Mouse (Mus musculus): Measurements from ENCODE around the gene Ergic3. TPM values are rescaled to one million over a fixed set of nuclear protein-coding genes. Genes with fewer than 3 reads are reported as not detected.
A peak's percentile ranks its signal among the peaks of the same experiment; 100 is the strongest.

The Ergic3 gene
- polyA plus RNA-seq (2015; fragmentation: Nextera tagmentation; extraction: Ambion mirVana) = 212 and 240 TPM in 2 replicates

- H3K36me3 ChIP-seq = peaks cover 39% of the 10 kb centered on the region
- peaks cover 14% of the 10 kb centered on the region for H3K4me1 ChIP-seq
- H3K4me3 ChIP-seq (replicated peaks) = peak within 1 kb of the TSS; percentile 77
- H3K9me3 ChIP-seq (replicated peaks) = no peaks in the 10 kb centered on the region
- ATAC-seq (replicated peaks; ENCODE audit: low FRiP score) = peak; percentile 99
- peak within 1 kb of the TSS; percentile 73 for H3K9ac ChIP-seq
- H3K27ac ChIP-seq = peak within 1 kb of the TSS; percentile 82
- H3K4me2 ChIP-seq = peak within 1 kb of the TSS; percentile 76
- no peaks in the 10 kb centered on the region for H3K27me3 ChIP-seq
- WGBS = under 1% methylated on average over 44 of the region's 45 CpGs
Measured at GRCm38 (mm10) chr2:156007888-156008532, at the start of gene Ergic3, which contains the start of gene 6430550D23Rik. Gene Ergic3, plus strand, starts transcription at chr2:156008045. Gene 6430550D23Rik, minus strand, starts transcription at chr2:156007977.

- Histone ChIP-seq H3K36me3 (peaks cover 41% of the 10 kb centered on the region), H3K9me3 (replicated peaks) (no peaks in the 10 kb centered on the region), H3K4me3 (replicated peaks) (no peak overlapping the region), H3K4me1 (peaks cover 19% of the 10 kb centered on the region; the same call in 1 of the 2 replicates), H3K27me3 (no peaks in the 10 kb centered on the region), H3K9ac (no peak overlapping the region), H3K27ac (no peak overlapping the region), H3K4me2 (no peak overlapping the region)
- 89% methylated on average over 5 of the region's 5 CpGs for WGBS
- ATAC-seq (replicated peaks; ENCODE audit: low FRiP score) = no peak
Measured at GRCm38 (mm10) chr2:155959981-155960380, 47.9 kb upstream of the Ergic3 start.

- Histone ChIP-seq H3K9ac (no peak overlapping the region), H3K9me3 (replicated peaks) (no peaks in the 10 kb centered on the region), H3K4me1 (peaks cover 19% of the 10 kb centered on the region; the same call in 1 of the 2 replicates), H3K4me3 (replicated peaks) (no peak overlapping the region), H3K27me3 (no peaks in the 10 kb centered on the region), H3K4me2 (no peak overlapping the region), H3K36me3 (peaks cover 60% of the 10 kb centered on the region), H3K27ac (no peak overlapping the region)
- ATAC-seq (replicated peaks; ENCODE audit: low FRiP score) = no peak
- WGBS = 83% methylated on average over 10 of the region's 10 CpGs
Measured at GRCm38 (mm10) chr2:155961862-155962261, 46.0 kb upstream of the Ergic3 start.

- Histone ChIP-seq H3K27me3 (no peaks in the 10 kb centered on the region), H3K4me2 (no peak overlapping the region), H3K9me3 (replicated peaks) (no peaks in the 10 kb centered on the region), H3K36me3 (peaks cover 71% of the 10 kb centered on the region), H3K4me1 (0 out of 2 replicates have a peak, but pooled peaks cover 8% of the 10 kb centered on the region), H3K9ac (no peak overlapping the region), H3K4me3 (replicated peaks) (no peak overlapping the region), H3K27ac (no peak overlapping the region)
- 35% methylated on average over 1 of the region's 1 CpGs for WGBS
- ATAC-seq (replicated peaks; ENCODE audit: low FRiP score) = no peak
Measured at GRCm38 (mm10) chr2:155962991-155963390, 44.9 kb upstream of the Ergic3 start.

- peaks cover 92% of the 10 kb centered on the region for H3K36me3 ChIP-seq
Measured at GRCm38 (mm10) chr2:155973348-155973747, 34.5 kb upstream of the Ergic3 start.

GRCm38 (mm10) chr2:155974087-155974731, 33.6 kb upstream of the Ergic3 start:
- Histone ChIP-seq H3K4me2 (no peak overlapping the region), H3K4me1 (no peaks in the 10 kb centered on the region), H3K36me3 (peaks cover 91% of the 10 kb centered on the region), H3K27me3 (no peaks in the 10 kb centered on the region), H3K4me3 (replicated peaks) (no peak overlapping the region), H3K9me3 (replicated peaks) (no peaks in the 10 kb centered on the region), H3K27ac (no peak overlapping the region), H3K9ac (no peak overlapping the region)
- 79% methylated on average over 14 of the region's 14 CpGs for WGBS
- no peak for ATAC-seq (replicated peaks; ENCODE audit: low FRiP score)

More at GRCm38 (mm10) chr2:155973348-155973747, 34.5 kb upstream of the Ergic3 start:
- no peak overlapping the region for H3K4me2 ChIP-seq
- no peak overlapping the region for H3K4me3 ChIP-seq (replicated peaks)
- no peaks in the 10 kb centered on the region for H3K27me3 ChIP-seq
- no peaks in the 10 kb centered on the region for H3K4me1 ChIP-seq
- H3K9me3 ChIP-seq (replicated peaks) = no peaks in the 10 kb centered on the region
- WGBS = 88% methylated on average over 6 of the region's 6 CpGs
- no peak overlapping the region for H3K9ac ChIP-seq
- no peak for ATAC-seq (replicated peaks; ENCODE audit: low FRiP score)
- no peak overlapping the region for H3K27ac ChIP-seq

GRCm38 (mm10) chr2:155979328-155979991, 28.4 kb upstream of the Ergic3 start:
- H3K4me3 ChIP-seq (replicated peaks) = no peak overlapping the region
- no peaks in the 10 kb centered on the region for H3K4me1 ChIP-seq
- peak overlapping the region; percentile 10; the same call in 1 of the 2 replicates for H3K27ac ChIP-seq
- ATAC-seq (replicated peaks; ENCODE audit: low FRiP score) = no peak
- H3K36me3 ChIP-seq = peaks cover 95% of the 10 kb centered on the region
- H3K4me2 ChIP-seq = no peak overlapping the region
- H3K27me3 ChIP-seq = no peaks in the 10 kb centered on the region
- no peak overlapping the region for H3K9ac ChIP-seq
- no peaks in the 10 kb centered on the region for H3K9me3 ChIP-seq (replicated peaks)
- WGBS = 43% methylated on average over 5 of the region's 5 CpGs

- H3K4me2 ChIP-seq = no peak overlapping the region
- ATAC-seq (replicated peaks; ENCODE audit: low FRiP score) = no peak
- no peak overlapping the region for H3K9ac ChIP-seq
- peaks cover 100% of the 10 kb centered on the region for H3K36me3 ChIP-seq
- no peak overlapping the region for H3K27ac ChIP-seq
- 90% methylated on average over 7 of the region's 7 CpGs for WGBS
- no peaks in the 10 kb centered on the region for H3K4me1 ChIP-seq
- no peak overlapping the region for H3K4me3 ChIP-seq (replicated peaks)
- no peaks in the 10 kb centered on the region for H3K9me3 ChIP-seq (replicated peaks)
- no peaks in the 10 kb centered on the region for H3K27me3 ChIP-seq
Measured at GRCm38 (mm10) chr2:155985776-155986175, 22.1 kb upstream of the Ergic3 start.

- Histone ChIP-seq H3K9me3 (replicated peaks) (no peaks in the 10 kb centered on the region), H3K27me3 (no peaks in the 10 kb centered on the region), H3K36me3 (peaks cover 100% of the 10 kb centered on the region), H3K4me1 (no peaks in the 10 kb centered on the region), H3K9ac (no peak overlapping the region), H3K4me3 (replicated peaks) (no peak overlapping the region), H3K4me2 (no peak overlapping the region), H3K27ac (no peak overlapping the region)
- ATAC-seq (replicated peaks; ENCODE audit: low FRiP score) = no peak
- WGBS = 96% methylated on average over 6 of the region's 6 CpGs
Measured at GRCm38 (mm10) chr2:155987131-155987530, 20.7 kb upstream of the Ergic3 start.

GRCm38 (mm10) chr2:155989085-155989484, 18.8 kb upstream of the Ergic3 start:
- Histone ChIP-seq H3K4me3 (replicated peaks) (no peak overlapping the region), H3K27me3 (no peaks in the 10 kb centered on the region), H3K4me1 (no peaks in the 10 kb centered on the region), H3K9ac (no peak overlapping the region), H3K27ac (no peak overlapping the region), H3K36me3 (peaks cover 100% of the 10 kb centered on the region), H3K4me2 (no peak overlapping the region), H3K9me3 (replicated peaks) (no peaks in the 10 kb centered on the region)
- peak; percentile 66; the same call in 1 of the 2 replicates for ATAC-seq (replicated peaks; ENCODE audit: low FRiP score)
- WGBS = 80% methylated on average over 4 of the region's 4 CpGs

- no peak overlapping the region for H3K27ac ChIP-seq
- no peaks in the 10 kb centered on the region for H3K9me3 ChIP-seq (replicated peaks)
- 92% methylated on average over 10 of the region's 10 CpGs for WGBS
- no peak overlapping the region for H3K4me2 ChIP-seq
- H3K4me3 ChIP-seq (replicated peaks) = no peak overlapping the region
- H3K4me1 ChIP-seq = no peaks in the 10 kb centered on the region
- no peaks in the 10 kb centered on the region for H3K27me3 ChIP-seq
- H3K9ac ChIP-seq = no peak overlapping the region
- no peak for ATAC-seq (replicated peaks; ENCODE audit: low FRiP score)
- H3K36me3 ChIP-seq = peaks cover 100% of the 10 kb centered on the region
Measured at GRCm38 (mm10) chr2:155991151-155991550, 16.7 kb upstream of the Ergic3 start.

- Histone ChIP-seq H3K36me3 (peaks cover 100% of the 10 kb centered on the region), H3K4me1 (no peaks in the 10 kb centered on the region), H3K9me3 (replicated peaks) (no peaks in the 10 kb centered on the region), H3K27ac (no peak overlapping the region), H3K9ac (no peak overlapping the region), H3K4me3 (replicated peaks) (no peak overlapping the region), H3K4me2 (no peak overlapping the region), H3K27me3 (no peaks in the 10 kb centered on the region)
- ATAC-seq (replicated peaks; ENCODE audit: low FRiP score) = no peak
- WGBS = 89% methylated on average over 14 of the region's 14 CpGs
Measured at GRCm38 (mm10) chr2:155991863-155992321, 16.0 kb upstream of the Ergic3 start.

All from kidney, embryonic 15.5 days (tissue).